ENCODE assay signal across 13 mouse cellular contexts in genomic region chr8:26427311-26427710, GRCm38 (mm10).
"Had no signal": no experiment of that assay in that cellular context is flagged by ENCODE, and none has a peak within 500 bp of the region (broad histone marks: within the 10 kb centered on the region; RNA-seq: fewer than 3 reads in every experiment).

No protein-coding gene starts in this region.

- ATAC-seq: lung, postnatal 0 days; midbrain, embryonic 13.5 days had no signal

- H3K4me3 ChIP-seq: kidney, embryonic 15.5 days; left cerebral cortex, adult 2 months; limb, embryonic 12.5 days; midbrain, embryonic 13.5 days; stomach, embryonic 15.5 days had no signal

- H3K27me3 ChIP-seq: kidney, embryonic 15.5 days; limb, embryonic 12.5 days; midbrain, embryonic 13.5 days; stomach, embryonic 15.5 days had no signal

- H3K9me3 ChIP-seq: kidney, embryonic 15.5 days; limb, embryonic 12.5 days; midbrain, embryonic 13.5 days; stomach, embryonic 15.5 days had no signal

- DNase-seq: kidney, postnatal 25 days; lung, adult 2 months; lung, postnatal 36 days; right cerebral cortex, postnatal 14 days; thymus, adult 2 months; thymus, postnatal 25 days had no signal

- H3K27ac ChIP-seq: kidney, embryonic 15.5 days; left cerebral cortex, adult 2 months; limb, embryonic 12.5 days; liver, embryonic 14.5 days; midbrain, embryonic 13.5 days; stomach, embryonic 15.5 days had no signal

- H3K4me1 ChIP-seq: kidney, embryonic 15.5 days; limb, embryonic 12.5 days; midbrain, embryonic 13.5 days; stomach, embryonic 15.5 days had no signal

- H3K36me3 ChIP-seq: kidney, embryonic 15.5 days; limb, embryonic 12.5 days; midbrain, embryonic 13.5 days; stomach, embryonic 15.5 days had no signal
